Mouse (Mus musculus): Measurements from ENCODE around the gene Ccdc162. TPM values are rescaled to one million over a fixed set of nuclear protein-coding genes. Genes with fewer than 3 reads are reported as not detected.
A peak's percentile ranks its signal among the peaks of the same experiment; 100 is the strongest.

Ccdc162 gene
- 1.1 and 4.3 TPM in 2 replicates for polyA plus RNA-seq (2011; ENCODE audit: insufficient read depth, insufficient read length, low replicate concordance, missing spikeins)

DNA sequence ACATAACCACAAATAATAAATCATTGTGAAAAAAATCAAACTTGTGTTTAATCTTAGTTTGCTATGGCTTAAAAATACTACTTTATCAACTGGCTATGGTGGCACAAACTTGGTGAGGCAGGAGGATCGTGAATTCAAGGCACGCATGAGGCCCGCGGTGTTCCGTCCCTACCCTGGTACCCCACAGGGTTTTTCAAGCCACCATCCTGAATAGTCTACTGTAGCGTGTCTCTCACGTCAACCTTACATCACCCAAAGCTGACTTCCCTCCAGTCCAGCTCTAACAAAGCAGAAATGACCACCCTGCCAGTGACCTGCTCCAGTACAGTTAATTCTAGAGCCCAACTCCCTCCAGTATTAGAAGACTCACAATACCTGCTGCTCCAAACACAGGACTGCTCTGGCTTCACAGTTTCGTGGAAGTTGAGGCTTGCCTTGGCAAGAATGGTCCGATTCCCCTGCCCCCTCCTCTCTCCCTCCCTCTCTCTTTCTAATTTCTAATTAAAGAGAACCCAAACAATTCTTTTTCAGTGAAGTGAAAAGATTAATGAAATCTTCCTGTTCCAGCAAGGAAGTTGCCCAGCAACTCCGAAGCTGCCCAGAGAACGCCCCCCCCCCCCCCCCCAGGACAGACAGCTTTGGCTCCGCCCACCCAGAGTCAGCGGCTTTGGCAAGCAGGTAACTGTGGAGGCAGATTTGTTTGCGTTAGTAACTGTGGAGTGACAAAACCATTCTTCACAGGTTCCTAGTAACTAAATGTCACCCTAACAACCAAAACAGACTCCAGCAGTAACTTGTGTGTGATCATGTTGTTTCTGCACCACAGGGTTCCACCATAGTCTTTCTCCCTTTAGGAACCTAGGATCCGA is at the start of gene Ccdc162:
Gene Ccdc162 (minus strand): TSS at position 606 of the 869 bp plus-strand sequence.
- WGBS = 74% methylated on average over 15 of the region's 15 CpGs
- TF ChIP-seq CTCF (IDR thresholded peaks at IDR 0.05; ENCODE audit: control insufficient read depth, insufficient read depth, low read length) = no peak
- TF ChIP-seq POLR2A (IDR thresholded peaks at IDR 0.05; ENCODE audit: borderline replicate concordance, control insufficient read depth, low read depth, low read length) = no peak
- H3K4me1 ChIP-seq (ENCODE audit: control insufficient read depth, insufficient read depth, low read length) = no peaks in the 10 kb centered on the region; the same call in 1 of the 2 replicates
- no peak within 1 kb of the TSS for H3K4me3 ChIP-seq (replicated peaks; ENCODE audit: control insufficient read depth, low read depth, low read length)
- H3K27ac ChIP-seq (ENCODE audit: control insufficient read depth, insufficient read depth, low read depth, low read length, poor library complexity) = no peak within 1 kb of the TSS

DNA sequence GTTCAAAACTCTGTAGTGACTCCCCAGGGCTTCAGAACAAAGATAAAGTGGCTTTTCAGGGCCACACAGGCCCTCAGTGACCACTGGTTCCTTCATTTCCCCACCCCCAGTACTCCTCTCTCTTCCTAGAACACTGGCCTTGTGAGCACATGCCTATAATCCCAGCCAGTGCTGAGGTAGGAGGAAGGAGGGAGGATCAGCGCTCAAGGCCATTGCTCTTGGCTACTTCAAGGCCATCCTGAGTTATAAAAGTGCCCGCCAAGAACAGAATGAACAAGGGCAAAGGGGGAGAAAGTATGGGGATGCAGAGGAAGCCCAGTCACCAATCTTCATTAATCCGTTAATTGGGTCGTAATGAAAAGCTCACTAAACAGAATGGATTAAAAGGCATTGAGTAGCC is 49.2 kb upstream of the Ccdc162 start:
- Histone ChIP-seq H3K27ac (ENCODE audit: control insufficient read depth, insufficient read depth, low read depth, low read length, poor library complexity) (no peak overlapping the region), H3K4me3 (replicated peaks; ENCODE audit: control insufficient read depth, low read depth, low read length) (no peak overlapping the region), H3K4me1 (ENCODE audit: control insufficient read depth, insufficient read depth, low read length) (no peaks in the 10 kb centered on the region)
- no peak for TF ChIP-seq POLR2A (IDR thresholded peaks at IDR 0.05; ENCODE audit: borderline replicate concordance, control insufficient read depth, low read depth, low read length)
- no peak for TF ChIP-seq CTCF (IDR thresholded peaks at IDR 0.05; ENCODE audit: control insufficient read depth, insufficient read depth, low read length)
- 90% methylated on average over 4 of the region's 4 CpGs for WGBS

DNA sequence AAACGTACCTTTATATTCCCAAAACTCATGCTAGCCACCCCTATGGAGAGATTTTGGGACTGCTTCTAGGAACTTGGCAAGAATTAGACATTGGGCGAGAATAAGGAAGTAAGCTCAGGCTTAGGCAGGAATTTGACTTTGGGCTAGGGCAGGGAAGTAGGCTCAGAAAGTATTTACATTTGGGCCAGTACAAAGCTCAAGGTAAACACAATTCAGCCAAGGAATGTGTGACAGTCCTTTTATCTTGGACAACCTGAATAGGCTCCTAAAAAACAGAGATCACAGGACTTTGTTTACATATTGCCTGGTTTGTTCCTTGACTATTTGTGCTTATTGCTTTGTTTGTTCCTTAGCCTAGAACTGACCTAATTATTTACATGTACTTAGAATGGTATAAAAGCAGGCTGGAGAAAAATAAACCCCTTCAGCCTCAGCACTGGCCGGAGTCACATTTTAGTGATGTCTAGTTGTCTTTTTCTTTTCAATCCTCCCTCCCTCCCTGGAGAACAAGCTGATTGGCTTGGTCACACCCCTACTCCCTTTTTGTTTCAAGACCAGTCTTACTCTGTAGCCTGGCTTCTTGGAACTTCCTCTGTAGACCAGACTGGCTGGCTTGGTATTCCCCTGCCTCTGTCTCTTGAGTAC is 47.4 kb upstream of the Ccdc162 start:
- Histone ChIP-seq H3K4me1 (ENCODE audit: control insufficient read depth, insufficient read depth, low read length) (no peaks in the 10 kb centered on the region), H3K27ac (ENCODE audit: control insufficient read depth, insufficient read depth, low read depth, low read length, poor library complexity) (no peak overlapping the region), H3K4me3 (replicated peaks; ENCODE audit: control insufficient read depth, low read depth, low read length) (no peak overlapping the region)
- WGBS = 83% methylated on average over 3 of the region's 3 CpGs
- TF ChIP-seq CTCF (IDR thresholded peaks at IDR 0.05; ENCODE audit: control insufficient read depth, insufficient read depth, low read length) = no peak
- TF ChIP-seq POLR2A (IDR thresholded peaks at IDR 0.05; ENCODE audit: borderline replicate concordance, control insufficient read depth, low read depth, low read length) = no peak

DNA sequence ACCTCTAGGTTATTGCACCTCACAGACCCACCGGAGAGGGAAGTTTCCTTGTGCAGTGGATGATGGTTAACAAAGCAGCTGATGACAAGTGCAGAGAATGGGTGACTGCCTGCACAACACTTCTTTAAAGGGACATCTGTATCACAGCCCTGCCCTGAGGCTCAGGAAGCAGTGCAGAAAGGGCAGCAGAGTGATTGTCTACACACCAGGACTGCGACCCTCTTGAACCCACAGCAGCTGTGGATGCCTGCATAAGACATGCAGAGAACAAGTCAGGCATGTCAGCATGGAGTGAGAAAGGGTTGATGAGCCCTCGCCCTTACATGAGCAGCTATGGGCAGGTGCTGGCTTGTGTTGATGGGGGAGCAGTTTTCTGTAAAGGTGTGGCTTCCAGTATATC is 44.4 kb upstream of the Ccdc162 start:
- H3K4me1 ChIP-seq (ENCODE audit: control insufficient read depth, insufficient read depth, low read length) = no peaks in the 10 kb centered on the region
- H3K27ac ChIP-seq (ENCODE audit: control insufficient read depth, insufficient read depth, low read depth, low read length, poor library complexity) = no peak overlapping the region
- 80% methylated on average over 3 of the region's 3 CpGs for WGBS
- TF ChIP-seq CTCF (IDR thresholded peaks at IDR 0.05; ENCODE audit: control insufficient read depth, insufficient read depth, low read length) (no peak), POLR2A (IDR thresholded peaks at IDR 0.05; ENCODE audit: borderline replicate concordance, control insufficient read depth, low read depth, low read length) (no peak)
- no peak overlapping the region for H3K4me3 ChIP-seq (replicated peaks; ENCODE audit: control insufficient read depth, low read depth, low read length)

DNA sequence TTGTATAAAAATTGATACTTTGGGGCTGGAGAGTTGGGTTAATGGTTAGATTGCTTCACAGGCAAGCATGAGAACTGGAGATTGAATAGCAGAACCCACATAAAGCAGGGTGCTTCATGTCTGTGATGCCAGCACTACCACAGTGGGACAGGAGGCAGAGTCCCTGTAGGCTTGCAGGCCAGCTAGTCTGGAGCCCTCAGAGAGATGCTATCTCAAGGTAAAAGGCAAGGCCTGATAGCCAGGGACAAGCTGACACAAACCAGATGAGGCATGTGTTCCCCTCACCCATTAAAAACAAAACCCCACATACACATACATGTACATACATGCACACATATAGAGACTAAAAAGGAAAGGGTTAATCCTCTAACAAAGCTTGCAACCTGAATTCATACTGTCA is 41.6 kb upstream of the Ccdc162 start:
- Histone ChIP-seq H3K4me3 (replicated peaks; ENCODE audit: control insufficient read depth, low read depth, low read length) (no peak overlapping the region), H3K27ac (ENCODE audit: control insufficient read depth, insufficient read depth, low read depth, low read length, poor library complexity) (no peak overlapping the region), H3K4me1 (ENCODE audit: control insufficient read depth, insufficient read depth, low read length) (no peaks in the 10 kb centered on the region)
- TF ChIP-seq CTCF (IDR thresholded peaks at IDR 0.05; ENCODE audit: control insufficient read depth, insufficient read depth, low read length) (no peak), POLR2A (IDR thresholded peaks at IDR 0.05; ENCODE audit: borderline replicate concordance, control insufficient read depth, low read depth, low read length) (no peak)

DNA sequence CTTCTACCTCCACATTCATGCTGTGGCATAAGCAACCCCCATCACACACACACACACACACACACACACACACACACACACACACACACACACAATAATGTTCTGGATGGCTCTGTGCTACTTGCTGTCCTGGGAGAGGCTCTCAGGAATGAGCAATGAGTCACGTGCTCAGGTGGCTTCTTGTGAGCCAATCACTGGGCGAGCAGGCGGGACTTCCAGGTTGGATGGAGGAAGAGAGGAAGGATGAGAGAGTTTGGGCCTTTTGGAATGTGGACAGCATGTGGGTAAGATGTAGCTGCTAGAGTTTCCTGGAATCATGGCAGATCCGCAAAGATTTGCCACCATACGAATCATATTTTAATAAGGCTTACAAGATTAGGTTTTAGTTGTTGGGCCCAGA is 40.8 kb upstream of the Ccdc162 start:
- H3K4me3 ChIP-seq (replicated peaks; ENCODE audit: control insufficient read depth, low read depth, low read length) = no peak overlapping the region
- no peak overlapping the region for H3K27ac ChIP-seq (ENCODE audit: control insufficient read depth, insufficient read depth, low read depth, low read length, poor library complexity)
- no peaks in the 10 kb centered on the region for H3K4me1 ChIP-seq (ENCODE audit: control insufficient read depth, insufficient read depth, low read length)
- TF ChIP-seq CTCF (IDR thresholded peaks at IDR 0.05; ENCODE audit: control insufficient read depth, insufficient read depth, low read length) (no peak), POLR2A (IDR thresholded peaks at IDR 0.05; ENCODE audit: borderline replicate concordance, control insufficient read depth, low read depth, low read length) (no peak)
- WGBS = 85% methylated on average over 5 of the region's 5 CpGs

DNA sequence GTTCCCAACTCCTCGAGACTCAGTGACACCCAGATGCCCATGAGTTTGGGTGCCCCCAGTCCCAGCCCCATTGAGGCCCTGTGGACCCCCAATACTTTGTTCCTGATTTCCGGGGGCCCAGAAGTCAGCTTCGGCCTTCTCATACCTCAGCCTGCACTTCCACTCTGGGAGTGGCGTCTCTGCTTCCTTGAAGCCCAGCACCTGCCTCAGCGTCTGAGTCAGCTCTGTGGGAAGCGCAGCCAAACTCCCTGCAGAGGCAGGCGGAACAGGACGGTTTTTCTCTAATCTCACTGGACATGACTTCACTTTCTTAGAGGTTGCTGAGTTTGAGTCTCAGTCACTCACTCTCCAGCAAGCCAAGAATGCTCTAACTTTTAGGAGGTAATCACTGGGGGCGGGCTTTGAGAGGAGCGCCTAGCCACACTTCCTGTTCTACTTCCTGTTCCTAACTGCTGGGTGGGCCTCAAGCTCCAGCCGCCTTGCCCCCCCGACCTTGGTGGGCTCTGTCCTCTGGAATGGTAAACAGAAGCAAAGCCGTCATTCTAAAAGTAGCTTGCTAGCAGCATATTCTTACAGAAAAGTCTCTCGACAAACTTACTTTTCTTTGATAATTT is 35.5 kb upstream of the Ccdc162 start:
- Histone ChIP-seq H3K4me1 (ENCODE audit: control insufficient read depth, insufficient read depth, low read length) (no peaks in the 10 kb centered on the region), H3K4me3 (replicated peaks; ENCODE audit: control insufficient read depth, low read depth, low read length) (peak overlapping the region; percentile 32), H3K27ac (ENCODE audit: control insufficient read depth, insufficient read depth, low read depth, low read length, poor library complexity) (no peak overlapping the region)
- TF ChIP-seq POLR2A (IDR thresholded peaks at IDR 0.05; ENCODE audit: borderline replicate concordance, control insufficient read depth, low read depth, low read length) (no peak), CTCF (IDR thresholded peaks at IDR 0.05; ENCODE audit: control insufficient read depth, insufficient read depth, low read length) (no peak)
- 7% methylated on average over 14 of the region's 14 CpGs for WGBS

DNA sequence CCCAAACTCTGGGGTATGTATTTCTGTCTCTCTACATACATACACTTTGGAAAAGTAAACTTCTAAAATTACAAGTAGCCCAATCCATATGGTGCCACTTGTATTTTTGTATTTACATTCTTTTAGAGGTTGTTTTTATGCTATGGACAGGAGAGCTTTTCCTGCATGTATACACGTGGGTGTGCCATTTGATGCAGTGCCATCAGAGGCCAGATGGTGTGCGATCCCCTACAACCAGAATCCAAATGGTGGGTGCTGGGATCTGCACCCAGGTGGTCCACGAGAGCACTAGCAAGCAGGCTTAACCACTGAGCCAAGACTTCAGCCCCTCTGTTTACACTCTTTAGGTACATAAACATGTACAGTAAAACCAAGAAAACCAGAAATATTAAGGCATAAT is 32.9 kb upstream of the Ccdc162 start:
- Histone ChIP-seq H3K4me3 (replicated peaks; ENCODE audit: control insufficient read depth, low read depth, low read length) (no peak overlapping the region), H3K27ac (ENCODE audit: control insufficient read depth, insufficient read depth, low read depth, low read length, poor library complexity) (no peak overlapping the region), H3K4me1 (ENCODE audit: control insufficient read depth, insufficient read depth, low read length) (no peaks in the 10 kb centered on the region)
- TF ChIP-seq POLR2A (IDR thresholded peaks at IDR 0.05; ENCODE audit: borderline replicate concordance, control insufficient read depth, low read depth, low read length) (no peak), CTCF (IDR thresholded peaks at IDR 0.05; ENCODE audit: control insufficient read depth, insufficient read depth, low read length) (no peak)
- WGBS = 78% methylated on average over 3 of the region's 3 CpGs
